22 mouse cellular contexts compared by ENCODE assay signal in the genomic region with DNA sequence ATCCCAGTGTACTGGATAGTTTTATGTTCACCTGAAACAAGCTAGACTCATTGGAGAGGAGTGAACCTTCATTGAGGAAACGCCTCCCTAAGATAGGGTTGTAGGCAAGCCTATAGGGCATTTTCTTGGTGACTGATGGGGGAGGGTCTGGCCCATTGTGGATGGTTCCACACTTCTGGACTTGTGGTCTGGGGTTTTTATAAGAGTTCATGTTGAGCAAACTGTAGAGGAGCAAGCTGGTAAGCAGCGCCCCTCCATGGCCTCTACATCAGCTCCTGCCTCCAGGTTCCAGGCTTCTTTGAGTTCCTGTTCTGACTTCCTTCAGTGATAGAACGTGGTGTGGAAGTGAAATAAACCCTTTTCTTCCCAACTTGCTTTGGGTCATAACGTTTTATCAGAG.
"Had no signal": no experiment of that assay in that cellular context is flagged by ENCODE, and none has a peak within 500 bp of the region (broad histone marks: within the 10 kb centered on the region; RNA-seq: fewer than 3 reads in every experiment).

No protein-coding gene starts in this region.

- H3K36me3 ChIP-seq: limb, embryonic 10.5 days; limb, embryonic 13.5 days; liver, embryonic 12.5 days; liver, embryonic 15.5 days; lung, embryonic 15.5 days; neural tube, embryonic 12.5 days; neural tube, embryonic 15.5 days had no signal

- H3K27me3 ChIP-seq: neural tube, embryonic 15.5 days had no signal

- H3K9ac ChIP-seq: limb, embryonic 13.5 days; liver, embryonic 12.5 days; liver, embryonic 15.5 days; lung, embryonic 15.5 days; neural tube, embryonic 12.5 days; neural tube, embryonic 15.5 days had no signal

- DNase-seq: kidney, postnatal 36 days; liver; lung, adult 18-20 months; lung, postnatal 10 days; lung, postnatal 36 days; midbrain, embryonic 14.5 days; right cerebral cortex, adult 18-20 months; right cerebral cortex, postnatal 14 days; right cerebral cortex, postnatal 4 days; thymus, adult 2 months; thymus, postnatal 14 days; thymus, postnatal 4 days had no signal

- H3K27ac ChIP-seq: kidney, postnatal 0 days; limb, embryonic 10.5 days; limb, embryonic 13.5 days; liver, embryonic 12.5 days; liver, embryonic 15.5 days; lung, embryonic 15.5 days; neural tube, embryonic 12.5 days; neural tube, embryonic 15.5 days; stomach, postnatal 0 days had no signal

- H3K4me2 ChIP-seq: limb, embryonic 13.5 days; liver, embryonic 12.5 days; liver, embryonic 15.5 days; lung, embryonic 15.5 days; midbrain, embryonic 11.5 days; neural tube, embryonic 12.5 days; neural tube, embryonic 15.5 days had no signal

- H3K4me3 ChIP-seq: limb, embryonic 10.5 days; limb, embryonic 13.5 days; liver, embryonic 12.5 days; liver, embryonic 15.5 days; lung, embryonic 15.5 days; neural tube, embryonic 12.5 days; neural tube, embryonic 15.5 days had no signal

- ATAC-seq: liver, embryonic 12.5 days had no signal

- H3K9me3 ChIP-seq: limb, embryonic 10.5 days; limb, embryonic 13.5 days; liver, embryonic 12.5 days; liver, embryonic 15.5 days; lung, embryonic 15.5 days; neural tube, embryonic 15.5 days had no signal
